Mouse (Mus musculus) hindbrain, embryonic 11.5 days (tissue): ENCODE results near the gene Ppp1r12a. TPM values are rescaled to one million over a fixed set of nuclear protein-coding genes. Genes with fewer than 3 reads are reported as not detected.

Experiments used
- ATAC-seq: fragments of 200-750 bp; cut with Nextera tagmentation; 2 replicates; pipeline ENCODE4 v1.8.0; 2017; ENCODE audit warnings: mild to moderate bottlenecking, moderate TSS enrichment, moderate library complexity; ENCODE audit not compliant: low FRiP score
- DNase-seq: peaks from one replicate; pipeline ENCODE4 v3.0.0-alpha.2; 2015; ENCODE audit warnings: low spot score
- H3K27ac ChIP-seq: fragments of 300-500 bp; sonication (generic); 2 replicates; pipeline ENCODE4 v1.5.1; 2014; ENCODE audit warnings: mild to moderate bottlenecking, low read depth, low read length
- H3K27me3 ChIP-seq: fragments of 300-500 bp; sonication (generic); 2 replicates; pipeline ENCODE4 v1.6.1; 2014; ENCODE audit warnings: mild to moderate bottlenecking, low read length, moderate library complexity, mixed read lengths; ENCODE audit not compliant: control insufficient read depth, insufficient read depth
- H3K36me3 ChIP-seq: fragments of 300-500 bp; sonication (generic); 2 replicates; pipeline ENCODE4 v1.6.1; 2014; ENCODE audit warnings: mild to moderate bottlenecking, low read length, moderate library complexity, mixed read lengths; ENCODE audit not compliant: control insufficient read depth, insufficient read depth
- H3K4me1 ChIP-seq: fragments of 300-500 bp; sonication (generic); replicated peaks from 2 replicates; pipeline ENCODE4 v1.6.1; 2014; ENCODE audit warnings: low read length, mixed read lengths; ENCODE audit not compliant: control insufficient read depth, insufficient read depth
- H3K4me2 ChIP-seq: fragments of 300-500 bp; sonication (generic); replicated peaks from 2 replicates; pipeline ENCODE4 v1.6.1; 2014; ENCODE audit warnings: mild to moderate bottlenecking, low read depth, low read length
- H3K4me3 ChIP-seq: fragments of 300-500 bp; sonication (generic); 2 replicates; pipeline ENCODE4 v1.5.1; 2014; ENCODE audit warnings: low read depth, low read length
- H3K9ac ChIP-seq: fragments of 300-500 bp; sonication (generic); 2 replicates; pipeline ENCODE4 v1.6.1; 2014; ENCODE audit warnings: low read depth, low read length
- H3K9me3 ChIP-seq: fragments of 300-500 bp; sonication (generic); 2 replicates; pipeline ENCODE4 v1.6.1; 2016; ENCODE audit warnings: low read length; ENCODE audit not compliant: control insufficient read depth
- WGBS: fragments of 180-500 bp; shearing (Covaris S2); extraction: QIAGEN DNeasy Blood & Tissue Kit; methylation state at CpG from one replicate; pipeline ENCODE4 v1.1.7; 2014; 5-methylcytosine and 5-hydroxymethylcytosine counted together
- polyA plus RNA-seq: library from polyadenylated mRNA; unstranded; fragments of >200 nt; fragmentation: Nextera tagmentation; extraction: Ambion mirVana; gene quantifications from 2 replicates; pipeline ENCODE4 v1.2.1, GENCODE M21; 2014

Ppp1r12a gene
- polyA plus RNA-seq, 1 experiment from 2014 or later: 97.2 TPM

GRCm38 (mm10) chr10:108155042-108155686, 6.8 kb upstream of the Ppp1r12a start:
- no peaks in the 10 kb centered on the region for H3K36me3 ChIP-seq
- DNase-seq: no peak
- WGBS: 79% methylated on average over 21 of the region's 21 CpGs
- no peaks in the 10 kb centered on the region for H3K27me3 ChIP-seq
- H3K27ac ChIP-seq: no peak overlapping the region
- no peak overlapping the region for H3K4me3 ChIP-seq
- H3K4me2 ChIP-seq: no peak overlapping the region
- no peaks in the 10 kb centered on the region for H3K9me3 ChIP-seq
- ATAC-seq: no peak
- H3K9ac ChIP-seq: no peak overlapping the region
- no peaks in the 10 kb centered on the region for H3K4me1 ChIP-seq

- WGBS: 91% methylated on average over 7 of the region's 7 CpGs
- no peak overlapping the region for H3K4me3 ChIP-seq
- H3K36me3 ChIP-seq: no peaks in the 10 kb centered on the region
- H3K27me3 ChIP-seq: no peaks in the 10 kb centered on the region
- no peaks in the 10 kb centered on the region for H3K4me1 ChIP-seq
- ATAC-seq: no peak
- no peak overlapping the region for H3K27ac ChIP-seq
- H3K9ac ChIP-seq: no peak overlapping the region
- no peaks in the 10 kb centered on the region for H3K9me3 ChIP-seq
- no peak for DNase-seq
- H3K4me2 ChIP-seq: no peak overlapping the region
Observed at GRCm38 (mm10) chr10:108155687-108156067, 6.3 kb upstream of the Ppp1r12a start.

- 95% methylated on average over 3 of the region's 3 CpGs for WGBS
Observed at GRCm38 (mm10) chr10:108156128-108156527, 5.9 kb upstream of the Ppp1r12a start.

GRCm38 (mm10) chr10:108159002-108159401, 3.0 kb upstream of the Ppp1r12a start:
- Histone ChIP-seq H3K9ac (no peak overlapping the region), H3K4me1 (no peaks in the 10 kb centered on the region), H3K27me3 (no peaks in the 10 kb centered on the region), H3K9me3 (no peaks in the 10 kb centered on the region), H3K4me2 (no peak overlapping the region), H3K36me3 (no peaks in the 10 kb centered on the region), H3K27ac (no peak overlapping the region), H3K4me3 (no peak overlapping the region)
- DNase-seq (no peak), ATAC-seq (no peak)
- WGBS: 92% methylated on average over 14 of the region's 14 CpGs

More at GRCm38 (mm10) chr10:108156128-108156527, 5.9 kb upstream of the Ppp1r12a start:
- no peak overlapping the region for H3K9ac ChIP-seq
- DNase-seq: no peak
- no peak overlapping the region for H3K4me2 ChIP-seq
- H3K9me3 ChIP-seq: no peaks in the 10 kb centered on the region
- H3K36me3 ChIP-seq: no peaks in the 10 kb centered on the region
- no peak for ATAC-seq
- H3K27me3 ChIP-seq: no peaks in the 10 kb centered on the region
- H3K4me3 ChIP-seq: no peak overlapping the region
- H3K27ac ChIP-seq: no peak overlapping the region
- H3K4me1 ChIP-seq: no peaks in the 10 kb centered on the region

GRCm38 (mm10) chr10:108162297-108163020, 466 bp downstream of the Ppp1r12a start:
- WGBS: 1% methylated on average over 76 of the region's 79 CpGs
- peak overlapping the region; percentile 50 for H3K4me2 ChIP-seq
- no peaks in the 10 kb centered on the region for H3K27me3 ChIP-seq
- peak overlapping the region; percentile 88 for H3K9ac ChIP-seq
- H3K4me1 ChIP-seq: peaks cover 3% of the 10 kb centered on the region; the same call in 1 of the 2 replicates
- H3K27ac ChIP-seq: peak overlapping the region; percentile 99
- peak; percentile 72 for ATAC-seq
- DNase-seq: no peak
- H3K9me3 ChIP-seq: no peaks in the 10 kb centered on the region
- H3K36me3 ChIP-seq: no peaks in the 10 kb centered on the region
- peak overlapping the region; percentile 92 for H3K4me3 ChIP-seq

GRCm38 (mm10) chr10:108163021-108163410, 1.0 kb downstream of the Ppp1r12a start:
- no peaks in the 10 kb centered on the region for H3K36me3 ChIP-seq
- H3K9ac ChIP-seq: peak overlapping the region; percentile 88
- under 1% methylated on average over 12 of the region's 12 CpGs for WGBS
- peak overlapping the region; percentile 99 for H3K27ac ChIP-seq
- H3K4me2 ChIP-seq: peak overlapping the region; percentile 50
- peak overlapping the region; percentile 92 for H3K4me3 ChIP-seq
- ATAC-seq (no peak), DNase-seq (peak; percentile 57)
- H3K9me3 ChIP-seq: no peaks in the 10 kb centered on the region
- peaks cover 3% of the 10 kb centered on the region; the same call in 1 of the 2 replicates for H3K4me1 ChIP-seq
- H3K27me3 ChIP-seq: no peaks in the 10 kb centered on the region

GRCm38 (mm10) chr10:108163451-108163850, 1.5 kb downstream of the Ppp1r12a start:
- Histone ChIP-seq H3K9ac (peak overlapping the region; percentile 88), H3K4me3 (peak overlapping the region; percentile 92), H3K9me3 (no peaks in the 10 kb centered on the region), H3K27me3 (no peaks in the 10 kb centered on the region), H3K27ac (no peak overlapping the region), H3K4me2 (peak overlapping the region; percentile 50), H3K36me3 (no peaks in the 10 kb centered on the region), H3K4me1 (peaks cover 3% of the 10 kb centered on the region; the same call in 1 of the 2 replicates)
- WGBS: 47% methylated on average over 3 of the region's 3 CpGs
- ATAC-seq (no peak), DNase-seq (no peak)

- H3K4me2 ChIP-seq: no peak overlapping the region
- peaks cover 3% of the 10 kb centered on the region; the same call in 1 of the 2 replicates for H3K4me1 ChIP-seq
- H3K36me3 ChIP-seq: no peaks in the 10 kb centered on the region
- no peak for DNase-seq
- H3K9ac ChIP-seq: no peak overlapping the region
- H3K27me3 ChIP-seq: no peaks in the 10 kb centered on the region
- H3K27ac ChIP-seq: no peak overlapping the region
- no peaks in the 10 kb centered on the region for H3K9me3 ChIP-seq
- WGBS: 93% methylated on average over 5 of the region's 5 CpGs
- no peak for ATAC-seq
- H3K4me3 ChIP-seq: no peak overlapping the region
Observed at GRCm38 (mm10) chr10:108167823-108168222, 5.8 kb downstream of the Ppp1r12a start.

- WGBS: 75% methylated on average over 3 of the region's 3 CpGs
- H3K4me2 ChIP-seq: no peak overlapping the region
- no peak overlapping the region for H3K27ac ChIP-seq
- no peaks in the 10 kb centered on the region for H3K27me3 ChIP-seq
- no peaks in the 10 kb centered on the region for H3K4me1 ChIP-seq
- H3K9me3 ChIP-seq: no peaks in the 10 kb centered on the region
- H3K9ac ChIP-seq: no peak overlapping the region
- no peak overlapping the region for H3K4me3 ChIP-seq
- no peak for DNase-seq
- H3K36me3 ChIP-seq: no peaks in the 10 kb centered on the region
- no peak for ATAC-seq
Observed at GRCm38 (mm10) chr10:108170818-108171217, 8.8 kb downstream of the Ppp1r12a start.
